Mouse (Mus musculus): ENCODE measurements at regions not wholly inside any gene's neighbourhood (a gene's known extent, or its start where the extent isn't known, plus 50 kb on each side); places are given as distances from the start of the nearest gene placed in this dataset.

GRCm38 (mm10) chr12:7919709-7920324 is 57.6 kb upstream of the Apob start:
- no peak for DNase-seq (ENCODE audit: extremely low spot score)

GRCm38 (mm10) chr12:7920888-7921287 is 56.6 kb upstream of the Apob start:
- no peak for DNase-seq (ENCODE audit: extremely low spot score)

All from embryo, embryonic 9.5 days (tissue).